Mouse (Mus musculus) heart, adult 2 months (tissue): ENCODE results near the gene Bsn. TPM values are rescaled to one million over a fixed set of nuclear protein-coding genes. Genes with fewer than 3 reads are reported as not detected.
A peak's percentile ranks its signal among the peaks of the same experiment; 100 is the strongest.

Experiments
- DNase-seq, 2 experiments: peaks; one replicate each; pipeline ENCODE4 v3.0.0; 2021
- H3K27ac ChIP-seq: fragments of 200-600 bp; 2 replicates; pipeline ENCODE4 v1.8.1; 2022
- H3K27me3 ChIP-seq: fragments of 200-500 bp; 2 replicates; pipeline ENCODE4 v1.6.1; 2012; ENCODE audit warnings: mild to moderate bottlenecking, low read length, inconsistent platforms, mixed read lengths; ENCODE audit not compliant: control insufficient read depth, insufficient read depth
- H3K36me3 ChIP-seq: fragments of 200-500 bp; 2 replicates; pipeline ENCODE4 v1.6.1; 2012; ENCODE audit warnings: low read length, inconsistent platforms; ENCODE audit not compliant: control insufficient read depth, insufficient read depth
- H3K4me1 ChIP-seq: fragments of 200-500 bp; 2 replicates; pipeline ENCODE4 v1.6.1; 2011; ENCODE audit warnings: low read length; ENCODE audit not compliant: control insufficient read depth, insufficient read depth
- H3K4me3 ChIP-seq: fragments of 200-600 bp; 2 replicates; pipeline ENCODE4 v1.8.1; 2022
- H3K79me2 ChIP-seq: fragments of 200-500 bp; replicated peaks from 2 replicates; pipeline ENCODE4 v1.6.1; 2012; ENCODE audit warnings: mild to moderate bottlenecking, inconsistent platforms, low read length, moderate library complexity, mixed read lengths; ENCODE audit not compliant: control insufficient read depth, insufficient read depth
- H3K9ac ChIP-seq: fragments of 200-500 bp; 2 replicates; pipeline ENCODE4 v1.6.1; 2012; ENCODE audit warnings: low read depth, mild to moderate bottlenecking, control low read depth, inconsistent platforms, low read length, mixed read lengths
- CTCF ChIP-seq: fragments of 200-600 bp; IDR thresholded peaks from 2 replicates; pipeline ENCODE4 v1.8.1; 2022; ENCODE audit warnings: antibody characterized with exemption, mild to moderate bottlenecking, moderate library complexity
- EP300 ChIP-seq: fragments of 200-500 bp; IDR thresholded peaks from 2 replicates; pipeline ENCODE4 v1.6.1; 2011; ENCODE audit warnings: low read depth, low read length, control low read depth; ENCODE audit not compliant: insufficient read depth
- POLR2A ChIP-seq: fragments of 200-500 bp; IDR thresholded peaks from 2 replicates; pipeline ENCODE4 v1.6.1; 2011; ENCODE audit warnings: mild to moderate bottlenecking, low read depth, low read length, control low read depth; ENCODE audit not compliant: insufficient read depth
- WGBS: fragments of 180-500 bp; shearing (Covaris S2); methylation state at CpG from one replicate; pipeline ENCODE4 v1.1.7; 2018; 5-methylcytosine and 5-hydroxymethylcytosine counted together
- intact Hi-C: fragments of 180-260 bp; cut with DNase I; formaldehyde crosslinking; loops from one replicate; pipeline ENCODE4 v1.15.1; 2025
- polyA plus RNA-seq: library from polyadenylated mRNA; depleted of rRNA; stranded (reverse); fragments of >200 nt; gene quantifications from 2 replicates; pipeline ENCODE4 v1.2.3, GENCODE M21; 2012
- total RNA-seq, 2 experiments: library from RNA; stranded (reverse); gene quantifications; 2 replicates each; pipeline ENCODE4 v1.2.3; 2021

Gene Bsn
- total and polyA plus RNA-seq, 3 experiments: 0.03 to 0.10 (median 0.05) TPM

DNA sequence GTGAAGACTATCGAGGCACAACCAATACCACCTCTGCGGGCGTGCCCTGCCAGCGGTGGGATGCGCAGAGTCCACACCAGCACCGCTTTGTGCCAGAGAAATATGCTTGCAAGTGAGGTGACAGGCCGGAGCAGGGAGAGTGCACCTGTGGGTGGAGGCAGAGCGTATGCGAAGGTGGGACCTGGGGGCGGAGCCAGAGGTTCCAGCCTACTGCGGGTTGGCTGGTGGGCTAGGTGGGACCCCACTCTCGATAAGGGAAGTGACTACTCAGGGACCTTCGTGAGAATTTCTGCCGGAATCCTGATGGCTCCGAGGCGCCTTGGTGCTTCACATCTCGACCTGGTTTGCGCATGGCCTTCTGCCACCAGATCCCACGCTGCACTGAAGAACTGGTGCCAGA, 107.6 kb downstream of the Bsn start:
- Histone ChIP-seq H3K27ac (no peak overlapping the region), H3K4me1 (peaks cover 6% of the 10 kb centered on the region), H3K9ac (no peak overlapping the region), H3K79me2 (no peaks in the 10 kb centered on the region), H3K4me3 (no peak overlapping the region), H3K27me3 (no peaks in the 10 kb centered on the region), H3K36me3 (no peaks in the 10 kb centered on the region)
- TF ChIP-seq CTCF: no peak
- TF ChIP-seq POLR2A: no peak
- no peak for TF ChIP-seq EP300
- DNase-seq: no peak
- intact Hi-C loops: no loop called here
- WGBS: 8% methylated on average over 19 of the region's 19 CpGs

DNA sequence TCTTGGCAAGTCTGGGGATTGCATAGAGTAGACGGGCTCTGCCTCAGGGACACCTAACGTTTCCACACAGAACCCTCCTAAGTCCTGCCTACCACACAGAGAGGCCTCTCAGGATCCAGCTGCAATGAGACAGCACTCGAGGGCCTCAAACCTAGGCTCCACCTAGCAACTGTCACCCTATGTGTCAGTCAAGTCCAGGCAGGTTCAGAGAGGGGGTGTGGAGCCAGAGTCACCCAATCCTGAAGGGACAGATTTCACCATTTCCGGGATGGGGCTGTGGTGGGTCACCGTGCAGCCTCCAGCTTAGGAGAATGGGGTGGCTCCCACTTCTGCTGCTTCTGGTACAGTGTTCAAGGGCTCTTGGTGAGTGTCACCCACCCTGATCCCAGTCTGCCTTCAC, 110.0 kb downstream of the Bsn start, which contains the start of gene Mst1:
TSS of gene Mst1 (plus strand) at position 269 of the 400 bp plus-strand sequence.
- peak within 1 kb of the TSS; percentile 73 for H3K4me3 ChIP-seq
- no peaks in the 10 kb centered on the region for H3K36me3 ChIP-seq
- peak within 1 kb of the TSS; percentile 92 for H3K27ac ChIP-seq
- TF ChIP-seq EP300 (no peak), POLR2A (no peak), CTCF (no peak)
- no peak for DNase-seq
- 82% methylated on average over 5 of the region's 5 CpGs for WGBS
- peak within 1 kb of the TSS; percentile 71 for H3K9ac ChIP-seq
- H3K79me2 ChIP-seq: no peaks in the 10 kb centered on the region
- peaks cover 6% of the 10 kb centered on the region for H3K4me1 ChIP-seq
- no peaks in the 10 kb centered on the region for H3K27me3 ChIP-seq
- intact Hi-C loops: no loop called here

DNA sequence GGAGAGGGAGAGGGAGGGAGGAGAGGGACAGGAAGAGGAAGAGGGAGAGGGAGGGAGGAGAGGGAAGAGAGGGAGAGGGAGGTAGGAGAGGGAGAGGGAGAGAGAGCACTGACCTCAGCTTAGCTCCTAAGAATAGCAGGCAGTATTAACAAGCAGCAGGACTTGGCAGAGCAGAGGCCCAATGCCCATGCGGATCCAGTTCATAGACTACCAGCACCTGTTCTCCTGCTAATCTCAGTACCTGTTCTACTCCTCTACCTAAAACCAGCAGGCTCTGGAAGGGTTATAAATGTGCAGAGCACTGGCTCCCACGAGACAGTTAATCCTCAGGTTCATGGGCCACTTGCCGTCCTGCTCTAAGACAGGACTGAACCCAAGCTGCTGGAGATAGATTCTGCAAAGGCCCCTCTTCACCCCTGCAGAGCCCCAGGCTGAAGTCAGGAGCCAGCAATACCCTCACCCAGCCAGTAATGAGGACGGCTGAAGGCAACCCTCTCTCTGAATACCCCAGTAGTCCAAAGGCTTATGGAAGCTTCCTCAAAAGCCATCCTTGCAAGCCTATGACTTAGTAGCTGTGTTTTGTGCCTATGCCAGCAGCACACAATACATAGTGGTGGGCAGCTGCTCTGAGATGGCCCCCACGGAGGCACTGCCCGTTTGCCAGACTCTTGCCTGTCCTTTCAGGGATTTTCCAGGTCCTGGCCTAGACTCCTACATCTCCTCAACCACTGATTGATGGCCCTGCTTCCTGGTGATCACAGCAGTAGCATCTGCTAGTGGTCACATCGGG, 116.8 kb downstream of the Bsn start:
- DNase-seq: no peak
- 49% methylated on average over 7 of the region's 7 CpGs for WGBS
- Histone ChIP-seq H3K27me3 (no peaks in the 10 kb centered on the region), H3K79me2 (no peaks in the 10 kb centered on the region), H3K9ac (no peak overlapping the region), H3K36me3 (no peaks in the 10 kb centered on the region), H3K4me1 (peaks cover under 1% of the 10 kb centered on the region), H3K4me3 (no peak overlapping the region), H3K27ac (peak overlapping the region; percentile 57)
- intact Hi-C loops: no loop called here
- TF ChIP-seq EP300 (no peak), POLR2A (no peak), CTCF (no peak)

DNA sequence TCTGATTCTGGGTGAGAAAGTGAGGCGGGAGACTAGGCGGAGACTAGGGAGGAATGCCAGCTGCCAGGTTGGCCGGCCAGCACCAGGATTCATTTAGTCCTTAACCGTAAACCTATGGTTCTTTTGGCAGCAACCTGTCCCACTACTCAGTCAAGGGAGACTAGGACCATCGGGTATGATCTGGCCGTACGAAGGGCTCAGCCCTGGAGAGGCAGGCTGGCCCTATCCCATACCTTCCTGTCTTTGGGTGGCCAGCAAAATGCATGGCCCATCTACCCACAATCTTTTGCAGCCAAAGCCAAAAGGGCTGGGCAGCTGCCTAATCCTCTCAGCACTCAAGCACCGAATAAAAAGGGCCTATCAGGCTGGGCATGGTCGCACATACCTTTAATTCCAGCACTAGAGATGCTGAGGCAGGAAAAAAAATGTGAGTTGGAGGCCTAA, 117.7 kb downstream of the Bsn start:
- peaks cover 1% of the 10 kb centered on the region for H3K4me1 ChIP-seq
- intact Hi-C loops: no loop called here
- H3K27me3 ChIP-seq: no peaks in the 10 kb centered on the region
- WGBS: 50% methylated on average over 9 of the region's 9 CpGs
- no peak for TF ChIP-seq POLR2A
- TF ChIP-seq CTCF: no peak
- TF ChIP-seq EP300: no peak
- no peak for DNase-seq
- peak overlapping the region; percentile 52 for H3K27ac ChIP-seq
- H3K36me3 ChIP-seq: no peaks in the 10 kb centered on the region
- H3K4me3 ChIP-seq: no peak overlapping the region
- H3K79me2 ChIP-seq: no peaks in the 10 kb centered on the region
- H3K9ac ChIP-seq: no peak overlapping the region

DNA sequence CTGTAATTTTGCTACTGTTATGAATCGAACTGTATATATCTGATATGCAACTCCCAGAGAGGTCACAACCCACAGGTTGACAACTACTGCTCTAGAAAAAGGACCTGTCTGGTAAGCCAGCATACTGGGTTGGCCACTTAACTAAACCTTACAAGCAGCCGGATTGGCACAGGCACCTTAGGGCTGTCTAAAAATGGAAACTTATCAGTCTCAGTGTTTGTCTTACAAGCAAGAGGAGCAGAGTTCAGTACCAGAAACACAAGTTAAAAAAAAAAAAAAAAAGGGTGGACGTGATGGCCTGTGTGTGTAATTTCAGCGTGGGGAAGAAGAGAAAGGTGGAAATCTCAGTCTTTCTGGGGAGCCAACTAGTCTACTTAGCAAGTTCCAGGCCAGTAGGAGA, 118.4 kb downstream of the Bsn start:
- Histone ChIP-seq H3K27ac (no peak overlapping the region; the same call in 1 of the 2 replicates), H3K4me1 (peaks cover 1% of the 10 kb centered on the region), H3K36me3 (no peaks in the 10 kb centered on the region), H3K9ac (no peak overlapping the region), H3K79me2 (no peaks in the 10 kb centered on the region), H3K27me3 (no peaks in the 10 kb centered on the region), H3K4me3 (no peak overlapping the region)
- WGBS: 47% methylated on average over 4 of the region's 4 CpGs
- intact Hi-C loops: no loop called here
- DNase-seq: no peak
- no peak for TF ChIP-seq POLR2A
- TF ChIP-seq CTCF: no peak
- TF ChIP-seq EP300: no peak

DNA sequence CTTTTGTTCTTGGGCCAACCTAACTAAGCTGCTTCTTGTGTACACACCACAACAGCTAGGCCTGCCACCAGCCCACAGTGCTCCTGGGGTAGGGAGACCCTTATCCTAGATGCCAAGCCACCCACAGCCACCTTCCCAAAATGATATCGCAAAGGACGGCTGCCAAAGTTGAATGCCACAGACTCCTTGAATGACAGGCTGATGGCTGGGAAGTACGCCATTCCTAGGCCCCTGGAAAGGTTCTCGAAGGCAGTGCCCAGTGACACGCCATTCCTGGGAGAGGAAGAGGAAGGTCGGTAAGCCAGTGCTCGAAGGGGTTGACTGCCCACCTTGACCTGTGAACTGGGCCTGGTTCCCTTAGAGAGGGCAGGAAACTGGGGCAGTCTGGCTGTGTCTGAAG, 120.7 kb downstream of the Bsn start:
- 54% methylated on average over 7 of the region's 7 CpGs for WGBS

More for the DNA sequence above, 120.7 kb downstream of the Bsn start:
- H3K4me1 ChIP-seq: peaks cover 1% of the 10 kb centered on the region
- H3K4me3 ChIP-seq: no peak overlapping the region
- intact Hi-C loops: loop anchor here (10.0 kb wide), 1 partner anchor 295 kb away; the partner anchor contains the start of gene Rbm5
- H3K9ac ChIP-seq: no peak overlapping the region
- no peak for DNase-seq
- H3K79me2 ChIP-seq: no peaks in the 10 kb centered on the region
- TF ChIP-seq POLR2A (no peak), EP300 (no peak), CTCF (no peak)
- H3K27me3 ChIP-seq: no peaks in the 10 kb centered on the region
- no peaks in the 10 kb centered on the region for H3K36me3 ChIP-seq
- no peak overlapping the region for H3K27ac ChIP-seq
